Mouse (Mus musculus) layer of hippocampus, adult 18-20 months (tissue): ENCODE data around the gene Acy3. TPM values are rescaled to one million over a fixed set of nuclear protein-coding genes. Genes with fewer than 3 reads are reported as not detected.
"Not testable (repeated sequence)": the region's sequence is repeated elsewhere in the genome, so short reads cannot be mapped to it uniquely, and the experiment has no call there.

ENCODE experiments used
- DNase-seq, 2 experiments: peaks; one replicate each; pipeline ENCODE4 v3.0.0; 2022; ENCODE audit warnings: low spot score in 2 of 2
- long read RNA-seq: library from polyadenylated mRNA; stranded (forward); transcript quantifications from one replicate; pipeline ENCODE4 v2.0.0, GENCODE M21; 2021
- total RNA-seq, 2 experiments: library from RNA; stranded (reverse); gene quantifications; 2 replicates each; pipeline ENCODE4 v1.2.3; 2021

Gene Acy3
- total RNA-seq: 1 to 10 TPM; 2.1 to 2.6 TPM
- long read RNA-seq, partial matches to known transcripts: 0 of 1 reads
- long read RNA-seq, other reads (novel, unspliced or antisense): 1 of 1 reads

- peak; percentile 53 to 71 for DNase-seq
These were observed at the start of gene Acy3 for GRCm38 (mm10) chr19:3986334-3986733. TSS of gene Acy3 (plus strand) at chr19:3986570.

- no peak for DNase-seq
These were observed 44.1 kb upstream of the Acy3 start for GRCm38 (mm10) chr19:3942315-3942714.

GRCm38 (mm10) chr19:3942986-3943735 is 43.2 kb upstream of the Acy3 start:
- DNase-seq: no peak

- DNase-seq: no peak
These were observed 40.4 kb upstream of the Acy3 start for GRCm38 (mm10) chr19:3945872-3946564.

- peak; percentile 35 to 79 for DNase-seq
These were observed 39.7 kb upstream of the Acy3 start for GRCm38 (mm10) chr19:3946715-3947114.

- DNase-seq: no peak
These were observed 38.6 kb upstream of the Acy3 start for GRCm38 (mm10) chr19:3947813-3948212.

GRCm38 (mm10) chr19:3948546-3948945 is 37.8 kb upstream of the Acy3 start:
- no peak for DNase-seq

- DNase-seq: no peak
These were observed 36.0 kb upstream of the Acy3 start for GRCm38 (mm10) chr19:3950331-3950730.

GRCm38 (mm10) chr19:3951461-3951860 is 34.9 kb upstream of the Acy3 start:
- no peak for DNase-seq

GRCm38 (mm10) chr19:3952099-3952498 is 34.3 kb upstream of the Acy3 start:
- no peak for DNase-seq

GRCm38 (mm10) chr19:3955033-3955432 is 31.3 kb upstream of the Acy3 start:
- no peak for DNase-seq

GRCm38 (mm10) chr19:3955804-3956203 is 30.6 kb upstream of the Acy3 start:
- DNase-seq: no peak

- not testable (repeated sequence) for DNase-seq
These were observed 28.9 kb upstream of the Acy3 start for GRCm38 (mm10) chr19:3957296-3958036.

- peak in 1 of 2 experiments; percentile 19 for DNase-seq
These were observed 27.9 kb upstream of the Acy3 start, which contains the start of gene Aldh3b3 for GRCm38 (mm10) chr19:3958470-3958869. TSS of gene Aldh3b3 (plus strand) at chr19:3958645.

- no peak for DNase-seq
These were observed 27.3 kb upstream of the Acy3 start for GRCm38 (mm10) chr19:3959030-3959429.

- DNase-seq: no peak
These were observed 26.2 kb upstream of the Acy3 start for GRCm38 (mm10) chr19:3960211-3960610.

- not testable (repeated sequence) for DNase-seq
These were observed 24.6 kb upstream of the Acy3 start for GRCm38 (mm10) chr19:3961805-3962204.

- DNase-seq: no peak
These were observed 23.9 kb upstream of the Acy3 start for GRCm38 (mm10) chr19:3962469-3962868.

GRCm38 (mm10) chr19:3964030-3964429 is 22.3 kb upstream of the Acy3 start:
- no peak for DNase-seq

GRCm38 (mm10) chr19:3966330-3967075 is 19.9 kb upstream of the Acy3 start:
- no peak for DNase-seq

- no peak for DNase-seq
These were observed 19.1 kb upstream of the Acy3 start for GRCm38 (mm10) chr19:3967258-3967657.
